Mouse (Mus musculus): ENCODE measurements around the gene Ahcyl2. TPM values are rescaled to one million over a fixed set of nuclear protein-coding genes. Genes with fewer than 3 reads are reported as not detected.

Gene Ahcyl2
- polyA plus RNA-seq, 1 experiment from 2014 or later: 22.3 TPM

DNA sequence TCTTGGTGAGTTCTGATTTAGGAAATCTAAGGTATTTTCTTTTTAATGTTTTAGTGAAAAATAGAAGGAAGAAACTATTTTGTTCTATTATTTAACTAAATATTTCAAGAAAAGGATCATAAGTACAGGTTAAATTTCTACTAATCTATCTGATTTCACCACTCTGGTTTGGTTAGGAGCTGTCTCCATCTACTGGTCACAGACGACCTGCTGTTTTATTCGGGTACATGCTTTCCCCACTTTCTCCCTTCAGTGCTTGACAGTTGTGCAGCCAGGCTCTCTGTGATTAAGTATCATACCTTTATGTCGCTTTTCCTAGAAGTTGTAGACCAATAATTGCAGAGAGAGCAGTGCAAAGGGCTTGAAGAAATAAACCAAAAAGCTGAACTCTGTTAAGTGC, 51.5 kb downstream of the Ahcyl2 start:
- no peaks in the 10 kb centered on the region for H3K36me3 ChIP-seq (ENCODE audit: control insufficient read depth, insufficient read depth, low read length)
- ATAC-seq: no peak
- WGBS: 32% methylated on average over 3 of the region's 3 CpGs
- H3K9ac ChIP-seq (ENCODE audit: low read depth, low read length): no peak overlapping the region
- no peak overlapping the region for H3K27ac ChIP-seq (ENCODE audit: low read depth, low read length)
- H3K9me3 ChIP-seq (ENCODE audit: control insufficient read depth, low read length): no peaks in the 10 kb centered on the region
- no peak overlapping the region for H3K4me2 ChIP-seq (ENCODE audit: low read length)
- H3K4me3 ChIP-seq (ENCODE audit: low read length): no peak overlapping the region
- H3K27me3 ChIP-seq (replicated peaks; ENCODE audit: control insufficient read depth, insufficient read depth, low read length): no peaks in the 10 kb centered on the region
- peaks cover 10% of the 10 kb centered on the region for H3K4me1 ChIP-seq (ENCODE audit: control insufficient read depth, insufficient read depth, low read depth, low read length)

DNA sequence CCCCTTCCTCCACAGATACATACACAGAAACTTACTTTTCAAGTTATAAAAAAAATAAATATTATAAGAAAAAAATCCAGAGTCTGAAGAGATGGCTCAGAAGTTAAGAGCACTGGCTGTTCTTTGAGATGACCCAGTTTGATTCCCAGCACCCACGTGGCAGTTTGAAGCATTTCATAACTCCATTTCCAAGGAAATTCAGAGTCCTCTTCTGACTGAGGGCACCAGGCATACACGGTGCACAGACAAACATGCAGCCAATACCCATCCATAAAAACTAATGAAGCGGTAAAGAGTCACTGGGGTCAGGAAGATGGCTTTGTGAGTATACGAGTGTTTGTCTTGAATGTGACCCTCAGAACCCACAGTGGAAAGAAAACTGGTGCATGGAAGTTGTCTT, 52.5 kb downstream of the Ahcyl2 start:
- no peak for ATAC-seq
- no peaks in the 10 kb centered on the region for H3K27me3 ChIP-seq (replicated peaks; ENCODE audit: control insufficient read depth, insufficient read depth, low read length)
- 37% methylated on average over 4 of the region's 4 CpGs for WGBS
- H3K27ac ChIP-seq (ENCODE audit: low read depth, low read length): no peak overlapping the region
- H3K9ac ChIP-seq (ENCODE audit: low read depth, low read length): no peak overlapping the region
- no peak overlapping the region for H3K4me3 ChIP-seq (ENCODE audit: low read length)
- H3K9me3 ChIP-seq (ENCODE audit: control insufficient read depth, low read length): no peaks in the 10 kb centered on the region
- H3K36me3 ChIP-seq (ENCODE audit: control insufficient read depth, insufficient read depth, low read length): no peaks in the 10 kb centered on the region
- H3K4me2 ChIP-seq (ENCODE audit: low read length): no peak overlapping the region
- peaks cover 4% of the 10 kb centered on the region; the same call in 1 of the 2 replicates for H3K4me1 ChIP-seq (ENCODE audit: control insufficient read depth, insufficient read depth, low read depth, low read length)

DNA sequence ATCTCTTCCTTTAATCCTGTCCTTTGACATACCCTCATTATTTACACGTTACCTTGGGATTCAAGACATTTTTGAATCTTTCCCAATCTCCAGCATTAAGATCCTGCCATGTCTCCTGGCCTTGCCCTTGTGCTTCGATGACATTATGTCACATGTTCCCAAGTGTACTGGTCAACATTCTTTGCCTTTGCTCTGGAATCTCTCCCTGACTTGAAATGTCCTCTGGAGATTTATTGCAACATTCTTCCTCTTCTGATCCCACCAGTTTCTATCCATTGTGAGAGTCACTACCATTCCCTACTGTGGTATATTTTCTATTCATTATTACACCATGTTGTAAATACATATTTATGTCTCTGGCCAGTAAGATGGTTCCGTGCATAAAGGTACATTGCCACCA, 53.1 kb downstream of the Ahcyl2 start:
- H3K4me3 ChIP-seq (ENCODE audit: low read length): no peak overlapping the region
- no peak overlapping the region for H3K27ac ChIP-seq (ENCODE audit: low read depth, low read length)
- no peaks in the 10 kb centered on the region for H3K4me1 ChIP-seq (ENCODE audit: control insufficient read depth, insufficient read depth, low read depth, low read length)
- ATAC-seq: no peak
- no peaks in the 10 kb centered on the region for H3K27me3 ChIP-seq (replicated peaks; ENCODE audit: control insufficient read depth, insufficient read depth, low read length)
- H3K36me3 ChIP-seq (ENCODE audit: control insufficient read depth, insufficient read depth, low read length): no peaks in the 10 kb centered on the region
- WGBS: 95% methylated on average over 3 of the region's 3 CpGs
- H3K4me2 ChIP-seq (ENCODE audit: low read length): no peak overlapping the region
- no peaks in the 10 kb centered on the region for H3K9me3 ChIP-seq (ENCODE audit: control insufficient read depth, low read length)
- no peak overlapping the region for H3K9ac ChIP-seq (ENCODE audit: low read depth, low read length)

DNA sequence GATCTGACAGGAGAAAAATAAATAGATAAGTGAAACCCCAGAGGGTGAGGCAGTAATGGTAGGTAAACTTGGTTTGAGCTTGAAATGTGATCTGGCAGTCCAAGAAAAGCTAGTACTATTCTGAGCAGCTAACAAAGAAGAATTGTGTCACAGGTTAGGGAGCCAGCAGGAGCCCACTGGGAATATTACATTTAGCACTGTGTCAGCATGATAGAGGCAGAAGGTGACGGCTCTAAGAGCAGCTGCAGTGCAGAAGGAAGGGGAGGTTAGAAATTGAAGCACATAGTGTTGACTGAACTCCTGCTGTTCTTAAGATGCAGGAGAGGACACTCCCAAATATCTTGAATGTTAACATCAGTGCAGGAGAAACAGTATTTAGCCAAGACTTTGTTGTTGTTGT, 54.0 kb downstream of the Ahcyl2 start:
- Histone ChIP-seq H3K9ac (ENCODE audit: low read depth, low read length) (no peak overlapping the region), H3K4me2 (ENCODE audit: low read length) (no peak overlapping the region), H3K4me3 (ENCODE audit: low read length) (no peak overlapping the region), H3K27me3 (replicated peaks; ENCODE audit: control insufficient read depth, insufficient read depth, low read length) (no peaks in the 10 kb centered on the region), H3K36me3 (ENCODE audit: control insufficient read depth, insufficient read depth, low read length) (no peaks in the 10 kb centered on the region), H3K27ac (ENCODE audit: low read depth, low read length) (no peak overlapping the region), H3K4me1 (ENCODE audit: control insufficient read depth, insufficient read depth, low read depth, low read length) (no peaks in the 10 kb centered on the region), H3K9me3 (ENCODE audit: control insufficient read depth, low read length) (no peaks in the 10 kb centered on the region)
- 54% methylated on average over 1 of the region's 1 CpGs for WGBS
- ATAC-seq: no peak

DNA sequence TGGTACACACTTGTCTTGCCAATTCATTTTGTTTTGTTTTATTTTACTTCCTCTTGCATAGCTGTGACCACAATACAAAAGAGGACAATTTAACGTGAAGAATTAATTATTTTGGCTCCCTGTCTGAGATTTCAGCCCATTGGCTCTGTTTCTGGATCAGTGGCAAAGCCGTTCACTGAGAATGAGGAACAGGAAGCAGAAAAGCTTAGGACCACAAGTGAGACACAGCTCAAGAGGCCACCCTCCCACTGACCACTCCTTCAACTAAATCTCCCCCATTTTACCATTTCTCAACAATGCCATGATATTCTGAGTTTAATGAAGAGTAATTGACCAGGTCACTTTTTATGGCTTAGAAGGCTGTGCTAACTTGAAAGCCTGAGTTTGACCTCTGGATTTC, 57.5 kb downstream of the Ahcyl2 start:
- Histone ChIP-seq H3K4me3 (ENCODE audit: low read length) (no peak overlapping the region), H3K9ac (ENCODE audit: low read depth, low read length) (no peak overlapping the region), H3K36me3 (ENCODE audit: control insufficient read depth, insufficient read depth, low read length) (no peaks in the 10 kb centered on the region), H3K4me1 (ENCODE audit: control insufficient read depth, insufficient read depth, low read depth, low read length) (no peaks in the 10 kb centered on the region), H3K27me3 (replicated peaks; ENCODE audit: control insufficient read depth, insufficient read depth, low read length) (no peaks in the 10 kb centered on the region), H3K27ac (ENCODE audit: low read depth, low read length) (no peak overlapping the region), H3K4me2 (ENCODE audit: low read length) (no peak overlapping the region), H3K9me3 (ENCODE audit: control insufficient read depth, low read length) (no peaks in the 10 kb centered on the region)
- no peak for ATAC-seq
- WGBS: 53% methylated on average over 2 of the region's 2 CpGs

DNA sequence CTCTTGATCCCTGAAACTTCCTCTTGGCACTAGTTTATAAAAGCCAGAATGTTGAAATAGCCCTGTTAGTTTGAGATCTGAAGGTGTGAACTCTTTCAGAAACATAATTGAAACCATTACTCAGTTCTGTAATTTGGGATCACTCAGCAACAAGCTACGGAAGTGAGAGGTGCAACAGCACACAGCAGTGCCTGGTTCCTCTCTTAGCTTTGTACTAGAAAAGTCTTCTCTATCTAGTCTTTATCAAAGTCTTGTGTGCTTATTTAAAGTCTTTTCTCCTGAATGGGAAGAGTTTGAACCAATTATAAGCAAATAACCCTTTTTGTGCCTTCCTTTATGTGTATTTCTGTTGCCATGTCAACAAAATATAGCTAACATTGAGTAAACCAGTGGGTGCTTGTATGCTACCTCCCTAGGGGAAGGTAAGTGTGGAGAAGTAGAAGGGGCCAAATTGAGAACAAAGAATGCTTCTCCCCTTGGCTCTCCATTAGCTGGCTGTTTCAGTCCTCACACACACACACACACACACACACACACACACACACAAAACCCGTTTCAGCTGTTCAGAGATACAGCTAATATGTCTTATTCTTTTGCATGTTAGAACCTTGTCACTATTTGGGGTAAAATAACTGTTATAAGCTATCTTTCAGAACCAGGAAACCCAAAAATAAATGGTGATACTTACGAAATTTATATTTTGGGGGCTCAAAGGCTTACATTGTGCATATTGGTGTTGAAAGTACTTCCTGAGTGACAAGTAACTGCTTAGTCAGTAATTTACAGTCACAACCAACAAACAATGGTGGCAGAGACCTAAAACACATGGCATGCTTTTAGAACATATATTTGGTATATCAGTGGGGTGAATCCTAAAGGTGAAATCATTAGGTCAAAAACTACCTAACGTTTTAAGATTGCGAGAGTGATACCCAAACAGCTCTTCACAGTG, 59.8 kb downstream of the Ahcyl2 start:
- ATAC-seq: no peak
- Histone ChIP-seq H3K36me3 (ENCODE audit: control insufficient read depth, insufficient read depth, low read length) (no peaks in the 10 kb centered on the region), H3K9ac (ENCODE audit: low read depth, low read length) (no peak overlapping the region), H3K9me3 (ENCODE audit: control insufficient read depth, low read length) (no peaks in the 10 kb centered on the region), H3K4me3 (ENCODE audit: low read length) (no peak overlapping the region), H3K4me2 (ENCODE audit: low read length) (no peak overlapping the region), H3K4me1 (ENCODE audit: control insufficient read depth, insufficient read depth, low read depth, low read length) (no peaks in the 10 kb centered on the region), H3K27ac (ENCODE audit: low read depth, low read length) (no peak overlapping the region), H3K27me3 (replicated peaks; ENCODE audit: control insufficient read depth, insufficient read depth, low read length) (no peaks in the 10 kb centered on the region)
- 88% methylated on average over 5 of the region's 5 CpGs for WGBS

DNA sequence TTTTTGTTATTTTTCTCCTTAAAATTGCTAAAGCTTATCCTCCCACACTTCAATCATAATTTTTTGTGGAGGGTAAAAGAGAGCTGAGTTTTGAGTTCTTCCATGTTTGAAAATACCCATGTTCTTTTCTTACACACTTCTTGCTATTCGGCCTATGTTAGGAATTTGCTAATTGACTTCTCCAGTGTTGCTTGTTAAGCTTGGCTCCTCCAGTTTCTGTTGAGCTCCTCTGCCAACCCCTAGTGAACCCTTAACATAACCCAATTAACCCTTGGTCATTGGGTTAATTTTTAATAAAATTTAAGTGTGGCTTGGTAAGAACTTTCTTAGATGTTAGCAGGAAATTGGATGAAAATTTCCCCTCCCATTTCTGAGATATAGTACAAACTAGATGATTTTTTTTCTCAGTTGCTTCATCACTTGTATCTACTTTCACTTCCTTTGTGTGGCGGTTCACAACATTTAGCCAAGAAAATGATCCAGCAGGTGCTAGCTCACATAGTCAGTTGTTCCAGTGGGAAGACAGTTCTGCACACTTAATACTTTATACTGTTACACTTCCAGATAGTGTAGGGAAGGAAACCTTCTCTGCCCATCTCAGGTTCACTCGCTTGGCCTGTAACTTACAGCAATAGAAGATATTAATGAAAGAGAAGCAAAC, 60.9 kb downstream of the Ahcyl2 start:
- no peak overlapping the region for H3K27ac ChIP-seq (ENCODE audit: low read depth, low read length)
- ATAC-seq: no peak
- no peak overlapping the region for H3K9ac ChIP-seq (ENCODE audit: low read depth, low read length)
- no peak overlapping the region for H3K4me3 ChIP-seq (ENCODE audit: low read length)
- H3K27me3 ChIP-seq (replicated peaks; ENCODE audit: control insufficient read depth, insufficient read depth, low read length): no peaks in the 10 kb centered on the region
- 88% methylated on average over 3 of the region's 3 CpGs for WGBS
- H3K4me2 ChIP-seq (ENCODE audit: low read length): no peak overlapping the region
- no peaks in the 10 kb centered on the region for H3K4me1 ChIP-seq (ENCODE audit: control insufficient read depth, insufficient read depth, low read depth, low read length)
- no peaks in the 10 kb centered on the region for H3K9me3 ChIP-seq (ENCODE audit: control insufficient read depth, low read length)
- H3K36me3 ChIP-seq (ENCODE audit: control insufficient read depth, insufficient read depth, low read length): no peaks in the 10 kb centered on the region

DNA sequence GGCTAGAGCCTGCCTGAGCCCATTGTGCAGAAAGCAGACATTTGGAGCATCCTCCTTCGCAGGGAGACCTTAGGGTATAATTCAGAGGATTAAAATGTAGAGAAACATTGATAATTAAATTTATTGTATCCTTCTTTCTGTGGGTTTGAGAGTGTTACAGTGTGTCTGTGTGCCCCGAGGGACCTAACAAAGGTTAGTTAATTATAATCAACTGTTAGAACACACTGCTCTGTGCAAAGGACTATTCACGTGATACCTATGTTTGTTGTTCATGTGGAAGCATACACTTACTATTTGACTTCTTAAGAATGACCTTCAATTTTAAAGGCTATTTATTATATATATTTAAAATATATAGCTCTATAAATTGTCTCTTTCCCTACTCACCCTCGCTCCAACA, 64.5 kb downstream of the Ahcyl2 start:
- no peak overlapping the region for H3K9ac ChIP-seq (ENCODE audit: low read depth, low read length)
- H3K27me3 ChIP-seq (replicated peaks; ENCODE audit: control insufficient read depth, insufficient read depth, low read length): no peaks in the 10 kb centered on the region
- H3K4me2 ChIP-seq (ENCODE audit: low read length): no peak overlapping the region
- 87% methylated on average over 4 of the region's 4 CpGs for WGBS
- H3K9me3 ChIP-seq (ENCODE audit: control insufficient read depth, low read length): no peaks in the 10 kb centered on the region
- no peaks in the 10 kb centered on the region for H3K36me3 ChIP-seq (ENCODE audit: control insufficient read depth, insufficient read depth, low read length)
- ATAC-seq: no peak
- H3K4me3 ChIP-seq (ENCODE audit: low read length): no peak overlapping the region
- no peaks in the 10 kb centered on the region for H3K4me1 ChIP-seq (ENCODE audit: control insufficient read depth, insufficient read depth, low read depth, low read length)
- H3K27ac ChIP-seq (ENCODE audit: low read depth, low read length): no peak overlapping the region

DNA sequence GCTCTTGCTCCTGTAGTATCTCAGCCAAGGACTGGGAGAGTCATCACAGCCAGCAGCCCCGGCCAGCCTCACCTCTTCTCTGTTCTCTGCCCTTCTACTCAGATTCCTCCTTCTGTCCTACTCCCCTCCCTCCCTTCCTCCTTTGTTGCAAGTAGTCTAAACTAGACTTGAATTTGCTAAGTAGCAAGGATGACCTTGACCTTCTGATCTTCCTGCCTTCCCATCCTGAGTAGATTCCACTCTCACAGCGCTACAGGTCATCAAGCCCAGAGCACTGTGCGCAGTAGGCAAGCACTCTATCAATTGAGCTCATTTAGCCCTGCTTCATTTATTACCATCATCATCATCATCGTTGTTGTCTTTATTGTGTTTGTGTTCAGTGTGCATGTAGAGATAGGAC, 65.3 kb downstream of the Ahcyl2 start:
- 92% methylated on average over 4 of the region's 4 CpGs for WGBS
- H3K4me3 ChIP-seq (ENCODE audit: low read length): no peak overlapping the region
- no peaks in the 10 kb centered on the region for H3K36me3 ChIP-seq (ENCODE audit: control insufficient read depth, insufficient read depth, low read length)
- no peak overlapping the region for H3K4me2 ChIP-seq (ENCODE audit: low read length)
- no peaks in the 10 kb centered on the region for H3K27me3 ChIP-seq (replicated peaks; ENCODE audit: control insufficient read depth, insufficient read depth, low read length)
- H3K27ac ChIP-seq (ENCODE audit: low read depth, low read length): no peak overlapping the region
- no peaks in the 10 kb centered on the region for H3K9me3 ChIP-seq (ENCODE audit: control insufficient read depth, low read length)
- no peaks in the 10 kb centered on the region for H3K4me1 ChIP-seq (ENCODE audit: control insufficient read depth, insufficient read depth, low read depth, low read length)
- H3K9ac ChIP-seq (ENCODE audit: low read depth, low read length): no peak overlapping the region
- 0 out of 2 replicates have a peak, but pooled peaks have one; percentile 34 for ATAC-seq

Data from hindbrain, embryonic 16.5 days (tissue).